Mouse (Mus musculus) cerebellum, adult 18-20 months (tissue): ENCODE measurements around the gene Brpf3.
A peak's percentile ranks its signal among the peaks of the same experiment; 100 is the strongest.
"Not testable (repeated sequence)": the region's sequence is repeated elsewhere in the genome, so short reads cannot be mapped to it uniquely, and the experiment has no call there.

ENCODE experiments used
- DNase-seq, 2 experiments: peaks; one replicate each; pipeline ENCODE4 v3.0.0; 2021

The Brpf3 gene

GRCm38 (mm10) chr17:28799291-28800160 is 1.4 kb upstream of the Brpf3 start:
- no peak for DNase-seq

- no peak for DNase-seq
These were observed 614 bp upstream of the Brpf3 start for GRCm38 (mm10) chr17:28800281-28800670.

- DNase-seq = peak; percentile 99
These were observed 650 bp downstream of the Brpf3 start for GRCm38 (mm10) chr17:28801474-28802005.

DNA sequence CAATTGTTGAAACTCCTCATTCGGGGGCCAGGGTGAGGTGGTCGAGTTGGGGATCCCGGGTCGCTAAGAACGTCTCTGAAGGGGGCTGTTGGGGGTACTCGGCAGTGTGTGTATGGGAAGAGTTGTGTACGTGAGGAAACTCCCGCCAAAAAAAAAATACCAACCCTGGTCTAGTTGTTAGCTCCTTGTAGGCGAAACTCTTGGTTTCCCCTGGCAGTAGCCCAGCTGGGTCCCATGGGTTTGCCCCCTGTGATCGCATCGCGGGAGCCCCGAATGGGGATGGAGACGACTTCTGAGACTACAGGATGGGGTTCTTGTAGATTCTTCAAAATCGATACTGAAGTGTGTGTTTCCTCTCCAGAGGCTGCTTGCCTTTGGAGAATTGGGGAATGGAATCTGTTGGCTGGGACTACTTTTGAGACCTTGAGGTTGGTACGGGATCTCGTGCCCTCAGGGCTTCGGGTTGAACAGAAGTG is 1.2 kb downstream of the Brpf3 start:
- no peak for DNase-seq

DNA sequence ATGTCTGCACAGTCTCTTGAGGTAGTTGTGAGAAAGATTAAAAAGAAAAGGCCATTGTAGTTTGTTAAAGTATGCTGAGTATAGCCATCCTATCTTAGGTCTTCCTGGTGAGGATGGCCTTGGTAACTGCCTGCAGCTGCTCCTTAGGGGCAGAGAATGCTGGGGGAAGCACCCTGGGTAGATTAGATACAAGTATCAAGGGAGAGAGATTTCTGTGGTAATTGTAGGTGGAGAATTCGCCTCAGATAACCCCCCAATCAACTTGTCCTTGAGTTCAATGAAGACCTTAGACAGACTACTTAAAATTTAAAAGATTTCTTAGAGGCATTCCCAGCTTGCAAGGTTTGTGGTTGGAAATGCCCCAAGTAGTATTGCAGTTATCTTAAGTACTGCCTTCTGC is 2.4 kb downstream of the Brpf3 start:
- DNase-seq = no peak

- DNase-seq = no peak
These were observed 4.1 kb downstream of the Brpf3 start for GRCm38 (mm10) chr17:28804973-28805372.

DNA sequence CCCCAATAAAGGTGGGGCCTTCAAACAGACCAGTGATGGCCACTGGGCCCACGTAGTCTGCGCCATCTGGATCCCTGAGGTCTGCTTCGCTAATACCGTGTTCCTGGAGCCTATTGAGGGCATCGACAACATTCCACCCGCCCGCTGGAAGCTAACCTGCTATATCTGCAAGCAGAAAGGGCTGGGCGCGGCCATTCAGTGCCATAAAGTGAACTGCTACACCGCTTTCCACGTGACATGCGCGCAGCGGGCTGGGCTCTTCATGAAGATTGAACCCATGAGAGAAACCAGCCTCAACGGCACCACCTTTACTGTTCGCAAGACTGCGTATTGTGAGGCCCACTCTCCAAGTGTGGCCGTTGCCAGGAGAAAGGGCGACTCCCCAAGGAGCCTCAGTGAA is 5.9 kb downstream of the Brpf3 start:
- no peak for DNase-seq

DNA sequence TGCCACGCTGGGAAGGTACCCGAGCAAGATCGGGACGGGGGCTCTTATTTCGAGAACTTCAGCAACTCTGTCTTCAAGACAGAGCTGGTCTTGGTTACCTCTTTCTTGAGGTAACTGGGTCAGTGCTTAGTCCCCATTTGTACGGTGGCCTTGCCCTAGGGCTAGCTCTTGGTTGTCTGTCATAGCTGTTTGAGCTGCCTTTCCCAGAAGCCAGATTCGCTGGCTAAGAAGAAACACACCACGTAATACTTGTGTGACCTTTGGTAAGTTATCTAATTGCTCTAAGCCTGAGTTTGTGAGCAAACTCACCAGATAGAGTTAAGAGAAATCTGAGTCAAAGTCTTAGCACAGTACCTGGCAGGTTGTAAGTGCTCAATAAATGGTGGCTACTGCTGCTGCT is 7.8 kb downstream of the Brpf3 start:
- DNase-seq = no peak

- DNase-seq = no peak
These were observed 8.4 kb downstream of the Brpf3 start for GRCm38 (mm10) chr17:28809175-28809831.

DNA sequence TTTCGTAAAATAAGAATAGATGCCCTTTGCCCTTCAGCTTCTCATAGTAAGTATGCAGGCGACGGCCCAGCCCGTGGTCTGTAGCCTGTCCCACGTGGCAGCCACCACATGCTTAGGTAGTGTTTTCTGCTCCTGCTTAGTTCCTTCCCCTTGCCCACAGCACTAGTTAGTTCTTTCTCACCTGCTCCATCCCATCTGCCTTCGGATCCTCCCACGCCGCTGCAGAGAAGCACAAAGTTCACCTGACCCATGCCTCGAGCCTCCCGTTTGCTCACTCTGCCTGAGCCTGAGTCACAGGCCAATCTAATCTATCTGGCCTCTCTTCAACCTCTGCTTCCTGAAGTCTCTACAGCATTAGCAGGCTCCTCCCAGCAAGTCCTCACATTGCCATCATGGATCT is 11.5 kb downstream of the Brpf3 start:
- no peak for DNase-seq

GRCm38 (mm10) chr17:28814529-28815097 is 13.7 kb downstream of the Brpf3 start:
- DNase-seq = no peak

DNA sequence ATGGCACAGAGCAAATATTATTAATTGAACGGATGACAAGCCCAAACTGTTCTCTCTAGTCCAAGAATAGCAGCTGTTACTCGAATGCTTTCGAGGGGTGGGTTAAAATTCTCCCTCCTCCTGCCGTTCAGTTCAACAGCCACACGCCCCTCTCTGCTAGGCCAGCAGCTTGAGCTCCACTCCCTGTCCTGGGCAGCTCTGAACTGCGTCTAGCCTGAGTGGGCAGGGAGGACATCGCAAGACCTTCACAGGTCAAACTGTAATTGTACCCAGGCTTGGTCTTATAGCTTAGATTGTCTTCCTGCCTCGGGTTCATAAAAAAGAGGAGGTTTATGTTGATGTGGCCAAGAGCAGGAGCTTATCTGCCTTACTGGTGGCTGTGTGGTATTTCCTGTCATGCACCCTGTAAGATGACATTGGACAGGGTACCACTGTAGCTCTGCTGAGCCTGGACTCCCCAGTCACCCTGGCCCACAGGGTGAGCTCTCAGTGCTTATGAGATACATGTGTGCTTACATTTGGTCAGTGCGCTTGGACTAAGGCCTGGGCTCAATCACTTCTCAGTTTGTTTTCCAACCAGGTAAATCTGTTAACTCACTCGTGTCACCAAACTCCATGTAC is 14.6 kb downstream of the Brpf3 start:
- no peak for DNase-seq

DNA sequence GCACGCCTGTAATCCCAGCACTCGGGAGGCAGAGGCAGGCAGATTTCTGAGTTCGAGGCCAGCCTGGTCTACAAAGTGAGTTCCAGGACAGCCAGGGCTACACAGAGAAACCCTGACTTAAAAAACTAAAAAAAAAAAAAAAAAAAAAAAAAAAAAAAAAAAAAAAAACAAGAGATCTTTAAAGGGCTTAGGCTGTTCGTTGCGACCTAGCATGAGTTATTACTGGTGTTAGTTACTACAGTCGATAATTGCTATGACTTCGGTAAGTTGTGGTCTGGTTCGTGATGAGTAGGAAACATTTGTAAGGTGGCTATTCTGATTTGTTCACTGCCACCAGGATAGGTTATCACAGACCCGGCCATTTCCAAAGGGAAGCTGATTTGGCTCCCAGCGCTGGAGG is 15.4 kb downstream of the Brpf3 start:
- not testable (repeated sequence) for DNase-seq

DNA sequence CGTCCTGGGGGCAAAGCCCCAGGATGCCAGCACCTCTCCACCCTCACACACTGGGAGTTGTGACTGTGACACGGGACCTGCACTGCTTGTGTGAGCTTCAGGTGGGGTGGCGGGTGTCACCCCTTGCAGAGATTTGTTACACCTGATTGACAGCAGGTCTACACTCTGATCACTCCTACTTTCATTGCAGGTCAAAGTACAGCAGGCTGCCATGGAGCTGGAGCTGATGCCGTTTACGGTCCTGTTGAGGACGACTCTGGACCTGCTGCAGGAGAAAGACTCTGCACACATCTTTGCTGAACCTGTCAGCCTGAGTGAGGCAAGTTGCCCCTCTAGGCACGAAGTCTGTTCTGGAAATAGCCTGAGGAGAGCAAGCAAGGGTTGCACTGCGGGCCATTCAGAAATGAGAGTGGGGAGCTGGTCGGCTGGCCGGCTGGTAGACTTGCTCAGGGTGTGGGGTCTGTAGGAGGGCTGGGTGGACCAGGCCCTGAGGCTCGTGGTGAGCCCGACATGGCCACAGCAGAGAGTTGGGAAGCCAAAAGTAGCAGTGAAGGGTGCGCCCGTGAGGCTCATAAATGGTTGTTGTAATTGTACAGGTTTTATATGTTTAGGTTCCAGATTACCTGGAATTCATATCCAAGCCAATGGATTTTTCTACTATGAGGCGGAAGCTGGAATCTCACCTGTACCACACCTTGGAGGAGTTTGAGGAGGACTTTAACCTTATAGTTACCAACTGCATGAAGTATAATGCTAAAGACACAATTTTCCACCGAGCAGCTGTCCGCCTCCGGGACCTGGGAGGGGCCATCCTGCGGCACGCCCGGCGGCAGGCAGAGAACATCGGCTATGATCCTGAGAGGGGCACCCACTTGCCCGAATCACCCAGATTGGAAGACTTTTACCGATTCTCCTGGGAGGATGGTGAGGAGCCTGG is 16.3 kb downstream of the Brpf3 start:
- no peak for DNase-seq

DNA sequence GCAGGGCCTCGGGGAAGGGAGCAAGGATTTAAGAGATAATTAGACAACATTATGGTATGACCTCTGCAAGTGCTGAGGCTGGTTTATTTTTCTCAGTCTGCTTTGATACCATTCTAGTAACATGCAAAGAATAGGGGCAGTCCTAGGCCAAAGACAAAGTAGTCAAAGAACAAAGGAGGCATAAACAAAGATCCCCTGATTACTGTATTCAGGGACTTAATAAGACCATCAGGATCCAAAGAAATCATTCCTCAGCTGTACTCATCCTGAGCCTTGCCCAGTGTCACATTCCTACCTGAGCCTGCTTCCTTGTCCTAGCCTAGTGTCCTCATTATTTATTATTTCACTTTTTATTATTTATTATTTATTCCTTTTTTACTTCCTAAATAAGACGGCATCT is 19.3 kb downstream of the Brpf3 start:
- no peak for DNase-seq

- DNase-seq = peak; percentile 82 to 92
These were observed 22.3 kb downstream of the Brpf3 start for GRCm38 (mm10) chr17:28823004-28823745.

DNA sequence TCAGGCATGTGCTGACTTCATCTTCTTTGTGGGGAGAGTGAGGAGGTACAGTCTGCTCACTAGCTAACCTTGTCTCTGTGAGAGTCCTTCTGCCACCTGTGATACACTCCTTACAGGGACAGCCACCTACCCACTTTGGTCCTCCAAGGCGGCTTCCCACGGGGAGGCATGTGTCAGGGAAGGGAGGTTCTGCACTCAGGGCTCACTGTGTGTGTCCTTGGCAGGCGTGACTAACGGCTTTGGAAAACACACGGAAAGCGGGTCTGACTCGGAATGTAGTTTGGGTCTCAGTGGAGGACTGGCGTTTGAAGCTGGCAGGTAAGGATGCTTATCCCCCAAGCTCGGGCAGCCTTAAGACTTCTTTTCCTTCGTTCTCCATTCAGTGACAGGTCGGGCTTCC is 22.9 kb downstream of the Brpf3 start:
- DNase-seq = peak in 1 of 2 experiments; percentile 23

- DNase-seq = no peak
These were observed 24.0 kb downstream of the Brpf3 start for GRCm38 (mm10) chr17:28824896-28825295.

GRCm38 (mm10) chr17:28825359-28826041 is 24.6 kb downstream of the Brpf3 start:
- no peak for DNase-seq

GRCm38 (mm10) chr17:28827665-28828231 is 26.9 kb downstream of the Brpf3 start:
- no peak for DNase-seq
